Mouse (Mus musculus): Measurements from ENCODE around the gene Rere.

The Rere gene

DNA sequence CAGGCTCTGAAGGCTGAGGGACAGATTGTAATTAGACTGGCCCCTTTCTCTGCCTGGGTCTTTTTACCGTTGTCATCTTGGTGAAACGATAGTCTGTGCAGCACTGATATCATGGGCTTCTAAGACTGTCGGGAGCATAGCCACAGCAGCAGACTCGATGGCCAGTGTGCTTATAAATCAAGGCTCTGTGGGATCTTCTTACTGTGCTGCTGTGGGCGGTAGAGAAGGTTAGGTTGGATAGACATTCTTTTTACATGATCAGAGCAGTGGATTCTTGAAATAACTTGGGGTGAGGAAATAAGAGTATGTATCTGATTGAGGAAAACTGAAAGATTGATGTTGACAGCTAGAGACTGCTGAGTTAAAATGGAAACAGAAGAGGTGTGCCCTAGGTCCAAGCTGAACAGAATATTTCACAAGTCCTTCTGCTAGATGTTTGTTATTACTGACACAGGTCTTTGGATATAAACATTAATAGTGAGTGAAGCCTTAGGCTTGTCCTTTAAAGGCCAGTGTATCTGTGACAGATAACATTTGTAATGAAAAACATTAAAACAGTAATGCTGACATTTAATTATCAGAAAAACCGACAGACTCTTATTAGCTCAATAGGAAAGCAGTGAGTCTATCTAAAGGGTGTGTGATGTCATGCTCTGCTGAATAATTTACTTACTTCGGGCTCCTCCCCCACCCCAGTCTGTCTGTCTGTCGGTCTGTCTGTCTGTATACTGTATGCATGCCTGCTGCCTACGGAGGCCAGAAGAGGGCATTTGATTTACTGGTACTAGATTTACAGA lies 93.4 kb downstream of the Rere start:
- POLR2A ChIA-PET, result interaction anchor here in 1 of 4 experiments (0.9 to 2.5 kb wide), 6 partner anchors 10 to 94 kb away, joined by 3 to 9 read pairs (median 4); partner anchors contain the start of gene Rere

GRCm38 (mm10) chr4:150375448-150375935 lies 94.0 kb downstream of the Rere start:
- POLR2A ChIA-PET, result interaction anchor here in 2 of 4 experiments (0.9 to 2.5 kb wide), 9 partner anchors 9 to 94 kb away, joined by 3 to 9 read pairs (median 4); partner anchors contain the start of gene Rere (in 1 of the 2)
- CTCF ChIA-PET, result no interaction called here

More for the DNA sequence above, 93.4 kb downstream of the Rere start:
- CTCF ChIA-PET, result no interaction called here

DNA sequence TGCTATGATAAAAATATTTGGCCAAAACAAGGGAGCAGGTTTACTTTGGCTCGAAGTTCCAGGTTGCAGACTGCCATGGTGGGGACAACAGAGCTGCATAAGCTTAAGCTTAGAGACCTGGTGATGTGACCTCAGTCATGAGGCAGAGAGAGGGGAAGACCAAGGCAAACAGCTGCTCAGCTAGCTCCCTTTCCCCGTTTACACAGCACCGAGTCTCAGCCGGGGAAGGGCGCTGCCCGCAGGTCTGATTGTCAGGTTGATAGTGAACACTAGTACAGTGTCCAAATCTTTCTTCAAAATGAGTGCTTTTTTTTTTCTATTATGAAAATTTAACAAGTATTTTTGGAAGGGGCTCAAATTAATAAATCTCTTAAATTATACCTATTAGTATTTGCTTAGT lies 97.9 kb downstream of the Rere start:
- CTCF ChIA-PET, result interaction anchor here in 2 of 4 experiments (0.6 to 0.8 kb wide), 2 partner anchors 9 to 241 kb away, joined by 4 read pairs; no protein-coding TSS in a partner anchor
- POLR2A ChIA-PET, result interaction anchor here in 2 of 4 experiments (0.8 to 1.8 kb wide), 7 partner anchors 9 to 91 kb away, joined by 3 to 7 read pairs (median 4); no protein-coding TSS in a partner anchor

GRCm38 (mm10) chr4:150379772-150380171 lies 98.3 kb downstream of the Rere start:
- ChIA-PET POLR2A (interaction anchor here in 3 of 4 experiments (0.5 to 5.1 kb wide), 12 partner anchors 8 to 100 kb away, joined by 3 to 22 read pairs (median 3); no protein-coding TSS in a partner anchor), CTCF (interaction anchor here in 1 of 4 experiments (0.5 to 0.8 kb wide), 2 partner anchors 9 to 144 kb away, joined by 4 read pairs; no protein-coding TSS in a partner anchor)

DNA sequence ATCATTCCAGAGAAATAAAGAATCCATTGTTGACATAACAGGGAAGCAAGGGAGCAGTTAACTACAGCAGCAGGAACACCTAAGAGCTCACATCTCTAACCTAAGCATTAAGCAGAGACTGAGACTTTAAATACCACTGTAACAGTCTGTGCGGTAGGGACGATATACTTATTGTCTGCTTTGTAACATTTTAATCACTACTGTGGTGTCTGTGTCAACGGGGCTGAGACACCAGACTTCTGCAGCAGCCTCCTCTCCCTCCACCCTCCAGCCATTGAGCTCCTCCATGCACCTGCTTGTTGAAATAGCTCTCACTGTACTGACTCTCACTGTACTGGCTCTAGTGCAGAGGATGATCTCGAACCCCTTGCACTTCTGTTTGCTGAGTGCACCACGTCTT lies 98.8 kb downstream of the Rere start:
- POLR2A ChIA-PET, result interaction anchor here in 3 of 4 experiments (0.5 to 5.1 kb wide), 15 partner anchors 7 to 163 kb away, joined by 3 to 22 read pairs (median 4); no protein-coding TSS in a partner anchor

DNA sequence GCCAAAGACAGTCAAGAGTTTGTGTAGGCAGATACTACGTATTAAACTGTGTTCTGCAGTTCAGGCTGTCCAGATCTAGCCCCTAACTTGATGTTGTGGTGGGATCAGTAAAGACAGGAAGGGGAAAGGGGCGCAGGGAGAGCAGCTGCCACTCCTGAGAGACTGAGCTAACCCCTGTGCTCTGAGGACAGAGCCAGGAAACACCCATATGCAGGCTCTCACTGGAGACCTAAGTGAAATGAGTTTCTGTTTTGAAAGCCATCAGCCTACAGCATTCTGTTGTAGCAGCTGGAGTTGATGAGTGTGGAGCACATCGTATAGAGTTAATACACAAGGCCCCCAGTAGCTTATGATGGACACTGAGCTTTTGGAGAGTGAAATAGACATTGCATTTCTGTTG lies 101.1 kb downstream of the Rere start:
- POLR2A ChIA-PET, result interaction anchor here in 1 of 4 experiments (0.9 to 5.1 kb wide), 8 partner anchors 9 to 186 kb away, joined by 3 to 22 read pairs (median 4); no protein-coding TSS in a partner anchor

More for the DNA sequence above, 98.8 kb downstream of the Rere start:
- CTCF ChIA-PET, result interaction anchor here in 3 of 4 experiments (0.5 to 1.6 kb wide), 4 partner anchors 34 to 145 kb away, joined by 3 to 4 read pairs (median 4); no protein-coding TSS in a partner anchor

GRCm38 (mm10) chr4:150384405-150384804 lies 103.0 kb downstream of the Rere start:
- CTCF ChIA-PET, result interaction anchor here in 1 of 4 experiments (0.6 kb wide), 1 partner anchor 18 kb away, joined by 6 read pairs; no protein-coding TSS in a partner anchor
- POLR2A ChIA-PET, result interaction anchor here in 1 of 4 experiments (1.1 to 5.1 kb wide), 3 partner anchors 10 to 35 kb away, joined by 3 to 22 read pairs (median 3); no protein-coding TSS in a partner anchor

More for the DNA sequence above, 101.1 kb downstream of the Rere start:
- CTCF ChIA-PET, result interaction anchor here in 2 of 4 experiments (0.6 to 1.4 kb wide), 4 partner anchors 11 to 247 kb away, joined by 3 read pairs; no protein-coding TSS in a partner anchor

DNA sequence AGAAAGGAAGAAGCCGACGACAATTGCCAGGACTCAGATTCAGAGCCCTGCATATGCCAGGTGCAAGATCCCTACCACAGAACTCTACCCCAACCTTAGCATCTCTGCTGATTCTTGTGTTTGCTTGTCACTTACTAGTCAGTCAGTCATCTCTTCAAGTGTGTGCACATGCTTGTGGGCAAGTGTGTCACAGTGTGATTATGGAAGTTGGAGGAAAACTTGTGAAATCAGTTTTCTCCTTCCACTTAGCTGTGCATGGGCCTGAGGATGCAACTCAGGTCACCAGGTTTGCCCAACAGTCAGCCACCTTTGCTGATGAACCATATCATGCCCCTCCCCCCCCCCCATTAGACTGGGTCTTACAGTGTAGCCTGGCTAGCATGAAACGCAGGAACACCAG lies 103.5 kb downstream of the Rere start:
- CTCF ChIA-PET, result interaction anchor here in 1 of 4 experiments (0.6 kb wide), 2 partner anchors 13 to 18 kb away, joined by 3 to 6 read pairs; no protein-coding TSS in a partner anchor

GRCm38 (mm10) chr4:150388518-150388917 lies 107.1 kb downstream of the Rere start:
- ChIA-PET CTCF (interaction anchor here in 2 of 4 experiments (0.5 to 1.3 kb wide), 5 partner anchors 9 to 1825 kb away, joined by 3 read pairs; no protein-coding TSS in a partner anchor), POLR2A (interaction anchor here in 2 of 4 experiments (0.9 to 3.7 kb wide), 5 partner anchors 9 to 41 kb away, joined by 6 to 15 read pairs (median 8); no protein-coding TSS in a partner anchor)

More for the DNA sequence above, 103.5 kb downstream of the Rere start:
- POLR2A ChIA-PET, result interaction anchor here in 1 of 4 experiments (0.5 to 5.1 kb wide), 6 partner anchors 10 to 81 kb away, joined by 3 to 22 read pairs (median 4); no protein-coding TSS in a partner anchor

DNA sequence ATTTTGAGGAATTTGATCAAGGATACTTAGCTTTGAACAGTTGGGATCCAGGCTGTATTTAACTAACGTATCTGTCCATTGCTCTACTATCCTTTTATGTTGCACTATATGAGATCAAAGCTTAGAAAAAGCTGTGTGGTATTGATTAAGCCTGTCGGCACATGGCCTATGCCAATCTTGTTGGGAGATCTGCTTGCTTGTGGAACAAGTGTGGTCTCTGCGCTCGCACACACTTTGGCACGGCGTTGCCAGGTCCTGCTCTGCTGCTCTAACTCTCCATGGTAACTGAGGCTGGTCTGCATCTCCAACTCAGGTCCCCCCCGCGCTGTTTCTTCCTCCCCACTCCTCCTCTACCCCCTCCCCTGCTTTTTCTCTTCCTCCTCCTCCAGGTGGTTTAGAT lies 112.2 kb downstream of the Rere start:
- ChIA-PET POLR2A (interaction anchor here in 3 of 4 experiments (0.9 to 4.4 kb wide), 5 partner anchors 11 to 1052 kb away, joined by 3 to 22 read pairs (median 3); no protein-coding TSS in a partner anchor), CTCF (interaction anchor here in 2 of 4 experiments (0.6 to 0.8 kb wide), 2 partner anchors 11 to 168 kb away, joined by 3 to 4 read pairs; no protein-coding TSS in a partner anchor)

- ChIA-PET POLR2A (interaction anchor here in 3 of 4 experiments (0.9 to 4.4 kb wide), 5 partner anchors 12 to 1052 kb away, joined by 3 to 22 read pairs (median 3); no protein-coding TSS in a partner anchor), CTCF (interaction anchor here in 1 of 4 experiments (0.8 kb wide), 1 partner anchor 11 kb away, joined by 3 read pairs; no protein-coding TSS in a partner anchor)
Observed at GRCm38 (mm10) chr4:150394091-150394490, 112.6 kb downstream of the Rere start.

GRCm38 (mm10) chr4:150396339-150396738 lies 114.9 kb downstream of the Rere start:
- ChIA-PET CTCF (interaction anchor here in 1 of 4 experiments (3.0 kb wide), 1 partner anchor 56 kb away, joined by 8 read pairs; no protein-coding TSS in a partner anchor), POLR2A (interaction anchor here in 2 of 4 experiments (0.7 to 4.4 kb wide), 8 partner anchors 7 to 30 kb away, joined by 3 to 22 read pairs (median 5); no protein-coding TSS in a partner anchor)

DNA sequence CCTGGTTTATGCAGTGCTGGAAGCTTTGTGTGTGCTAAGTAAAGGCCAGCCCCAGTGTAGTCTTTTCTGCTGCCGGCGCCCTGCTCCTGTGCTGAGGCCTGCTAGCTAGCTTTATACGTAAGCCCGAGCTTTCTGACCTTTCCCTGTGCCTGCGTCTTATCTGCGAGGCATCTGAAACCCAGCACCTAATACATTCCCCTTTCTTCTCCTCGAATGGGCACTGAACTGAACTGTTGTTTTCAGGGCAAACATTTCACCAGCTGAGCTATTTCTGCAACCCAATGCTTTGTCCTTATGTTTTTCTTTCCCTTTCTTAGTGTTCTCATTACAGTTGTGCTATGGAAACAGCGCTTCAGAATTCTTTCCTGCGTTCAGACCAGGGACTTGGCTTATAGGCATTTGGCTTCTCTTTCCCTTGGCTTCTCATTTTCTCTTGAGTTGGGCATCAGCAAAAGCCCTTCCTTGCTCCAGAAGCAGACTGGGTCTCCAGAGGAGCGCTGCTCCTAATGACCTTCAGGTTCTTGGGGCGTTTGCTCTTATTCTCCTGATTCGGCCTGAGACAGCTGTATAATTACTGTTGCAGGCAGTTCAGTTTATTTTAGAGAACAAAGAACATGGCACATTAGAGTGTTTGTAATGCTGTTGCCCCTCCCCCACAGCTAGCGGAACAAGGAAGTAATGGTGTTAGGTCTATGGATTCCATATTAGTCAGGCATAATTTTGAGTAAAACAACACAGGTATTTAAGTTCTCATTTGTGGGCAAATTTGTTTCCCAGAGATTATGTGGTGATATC lies 115.6 kb downstream of the Rere start:
- CTCF ChIA-PET, result interaction anchor here in 2 of 4 experiments (0.7 to 3.0 kb wide), 4 partner anchors 9 to 57 kb away, joined by 3 to 8 read pairs (median 3); no protein-coding TSS in a partner anchor
- POLR2A ChIA-PET, result interaction anchor here in 3 of 4 experiments (0.7 to 4.4 kb wide), 11 partner anchors 8 to 87 kb away, joined by 3 to 22 read pairs (median 5); no protein-coding TSS in a partner anchor

- POLR2A ChIA-PET, result interaction anchor here in 2 of 4 experiments (0.7 to 3.7 kb wide), 9 partner anchors 10 to 118 kb away, joined by 3 to 15 read pairs (median 4); partner anchors contain the start of gene Rere (in 1 of the 2)
- CTCF ChIA-PET, result interaction anchor here in 1 of 4 experiments (3.0 kb wide), 1 partner anchor 59 kb away, joined by 8 read pairs; no protein-coding TSS in a partner anchor
Observed at GRCm38 (mm10) chr4:150399032-150399431, 117.6 kb downstream of the Rere start.

- CTCF ChIA-PET, result no interaction called here
Observed at GRCm38 (mm10) chr4:150401830-150402607, 120.6 kb downstream of the Rere start.

GRCm38 (mm10) chr4:150402608-150402985 lies 121.2 kb downstream of the Rere start:
- ChIA-PET POLR2A (interaction anchor here in 1 of 4 experiments (1.0 to 1.4 kb wide), 2 partner anchors 19 to 23 kb away, joined by 3 read pairs; no protein-coding TSS in a partner anchor), CTCF (no interaction called here)

More at GRCm38 (mm10) chr4:150401830-150402607, 120.6 kb downstream of the Rere start:
- POLR2A ChIA-PET, result interaction anchor here in 1 of 4 experiments (1.4 kb wide), 1 partner anchor 61 kb away, joined by 3 read pairs; no protein-coding TSS in a partner anchor

All from embryonic stem cell, embryonic (primary cell).